Mouse (Mus musculus): ENCODE measurements around the gene Rmdn2.

Gene Rmdn2

GRCm38 (mm10) chr17:79708168-79708567 is 96.5 kb downstream of the Rmdn2 start:
- no peak for DNase-seq (ENCODE audit: low spot score)

GRCm38 (mm10) chr17:79709718-79710117 is 98.1 kb downstream of the Rmdn2 start:
- DNase-seq (ENCODE audit: low spot score), result peak; percentile 8

- peak; percentile 29 for DNase-seq (ENCODE audit: low spot score)
These were observed 98.7 kb downstream of the Rmdn2 start for GRCm38 (mm10) chr17:79710246-79710842.

GRCm38 (mm10) chr17:79711944-79712343 is 100.3 kb downstream of the Rmdn2 start:
- DNase-seq (ENCODE audit: low spot score), result no peak

- no peak for DNase-seq (ENCODE audit: low spot score)
These were observed 100.9 kb downstream of the Rmdn2 start for GRCm38 (mm10) chr17:79712536-79712935.

- peak; percentile 49 for DNase-seq (ENCODE audit: low spot score)
These were observed 101.6 kb downstream of the Rmdn2 start for GRCm38 (mm10) chr17:79713276-79713642.

GRCm38 (mm10) chr17:79713643-79714367 is 102.1 kb downstream of the Rmdn2 start:
- peak; percentile 63 for DNase-seq (ENCODE audit: low spot score)

GRCm38 (mm10) chr17:79714368-79714895 is 102.8 kb downstream of the Rmdn2 start:
- peak; percentile 46 for DNase-seq (ENCODE audit: low spot score)

- peak; percentile 48 for DNase-seq (ENCODE audit: low spot score)
These were observed 103.4 kb downstream of the Rmdn2 start, which contains the start of gene Cyp1b1 for GRCm38 (mm10) chr17:79714931-79715637. TSS of gene Cyp1b1 (minus strand) at chr17:79715061.

GRCm38 (mm10) chr17:79715649-79716143 is 104.0 kb downstream of the Rmdn2 start:
- DNase-seq (ENCODE audit: low spot score), result peak; percentile 94

- DNase-seq (ENCODE audit: low spot score), result no peak
These were observed 109.0 kb downstream of the Rmdn2 start for GRCm38 (mm10) chr17:79720681-79721080.

GRCm38 (mm10) chr17:79726613-79727012 is 115.0 kb downstream of the Rmdn2 start:
- no peak for DNase-seq (ENCODE audit: low spot score)

- DNase-seq (ENCODE audit: low spot score), result peak; percentile 69
These were observed 116.5 kb downstream of the Rmdn2 start for GRCm38 (mm10) chr17:79728053-79728584.

GRCm38 (mm10) chr17:79728585-79729503 is 117.2 kb downstream of the Rmdn2 start:
- DNase-seq (ENCODE audit: low spot score), result no peak

GRCm38 (mm10) chr17:79730988-79731387 is 119.3 kb downstream of the Rmdn2 start:
- no peak for DNase-seq (ENCODE audit: low spot score)

- DNase-seq (ENCODE audit: low spot score), result no peak
These were observed 121.4 kb downstream of the Rmdn2 start for GRCm38 (mm10) chr17:79733039-79733438.

- no peak for DNase-seq (ENCODE audit: low spot score)
These were observed 125.9 kb downstream of the Rmdn2 start for GRCm38 (mm10) chr17:79737598-79737997.

- no peak for DNase-seq (ENCODE audit: low spot score)
These were observed 127.3 kb downstream of the Rmdn2 start for GRCm38 (mm10) chr17:79738847-79739498.

GRCm38 (mm10) chr17:79742635-79743034 is 131.0 kb downstream of the Rmdn2 start:
- no peak for DNase-seq (ENCODE audit: low spot score)
